Mouse (Mus musculus) gastrocnemius, postnatal 14 days (tissue): ENCODE measurements around the gene Polh. TPM values are rescaled to one million over a fixed set of nuclear protein-coding genes. Genes with fewer than 3 reads are reported as not detected.

Source experiments
- DNase-seq: peaks from one replicate; pipeline ENCODE4 v3.0.0; 2021; ENCODE audit warnings: mixed read lengths
- intact Hi-C: fragments of 180-260 bp; cut with DNase I; formaldehyde crosslinking; loops from one replicate; pipeline ENCODE4 v1.15.1; 2025; ENCODE audit warnings: low total_unique reads
- total RNA-seq, 2 experiments: library from RNA; stranded (reverse); gene quantifications; 2 replicates each; pipeline ENCODE4 v1.2.3; 2021

Polh gene
- total RNA-seq, 2 experiments from 2014 or later, result 11.2 to 13.5 TPM

- DNase-seq, result no peak
- intact Hi-C loops, result no loop called here
Measured at GRCm38 (mm10) chr17:46170538-46170937, 31.9 kb downstream of the Polh start.

GRCm38 (mm10) chr17:46168768-46169167 is 33.7 kb downstream of the Polh start:
- intact Hi-C loops, result no loop called here
- DNase-seq, result no peak

- intact Hi-C loops, result no loop called here
- DNase-seq, result peak; percentile 32
Measured at GRCm38 (mm10) chr17:46168318-46168717, 34.1 kb downstream of the Polh start.

- DNase-seq, result peak; percentile 33
Measured at GRCm38 (mm10) chr17:46167014-46167413, 35.4 kb downstream of the Polh start.

GRCm38 (mm10) chr17:46166270-46166669 is 36.2 kb downstream of the Polh start:
- no peak for DNase-seq
- intact Hi-C loops, result no loop called here

More at GRCm38 (mm10) chr17:46167014-46167413, 35.4 kb downstream of the Polh start:
- intact Hi-C loops, result no loop called here

- intact Hi-C loops, result no loop called here
- DNase-seq, result no peak
Measured at GRCm38 (mm10) chr17:46165460-46165859, 37.0 kb downstream of the Polh start.

GRCm38 (mm10) chr17:46164791-46165190 is 37.7 kb downstream of the Polh start:
- intact Hi-C loops, result no loop called here
- no peak for DNase-seq

GRCm38 (mm10) chr17:46164301-46164700 is 38.1 kb downstream of the Polh start:
- intact Hi-C loops, result no loop called here
- no peak for DNase-seq

GRCm38 (mm10) chr17:46162951-46163421 is 39.5 kb downstream of the Polh start:
- intact Hi-C loops, result no loop called here
- no peak for DNase-seq

- no peak for DNase-seq
- intact Hi-C loops, result no loop called here
Measured at GRCm38 (mm10) chr17:46162551-46162950, 39.9 kb downstream of the Polh start.

GRCm38 (mm10) chr17:46161710-46162109 is 40.7 kb downstream of the Polh start:
- intact Hi-C loops, result no loop called here

GRCm38 (mm10) chr17:46161179-46161578 is 41.3 kb downstream of the Polh start:
- no peak for DNase-seq
- intact Hi-C loops, result no loop called here

More at GRCm38 (mm10) chr17:46161710-46162109, 40.7 kb downstream of the Polh start:
- DNase-seq, result no peak

- intact Hi-C loops, result no loop called here
- DNase-seq, result peak; percentile 94
Measured at GRCm38 (mm10) chr17:46160686-46161085, 41.8 kb downstream of the Polh start, which contains the start of gene Gtpbp2. Gene Gtpbp2, plus strand, starts transcription at chr17:46161032.

- intact Hi-C loops, result no loop called here
- peak; percentile 90 for DNase-seq
Measured at GRCm38 (mm10) chr17:46160090-46160662, 42.3 kb downstream of the Polh start.

GRCm38 (mm10) chr17:46159236-46159635 is 43.2 kb downstream of the Polh start:
- intact Hi-C loops, result no loop called here
- DNase-seq, result no peak

GRCm38 (mm10) chr17:46157131-46157530 is 45.3 kb downstream of the Polh start:
- intact Hi-C loops, result no loop called here
- DNase-seq, result no peak

GRCm38 (mm10) chr17:46156680-46157079 is 45.8 kb downstream of the Polh start:
- intact Hi-C loops, result no loop called here

GRCm38 (mm10) chr17:46154336-46154735 is 48.1 kb downstream of the Polh start:
- intact Hi-C loops, result no loop called here
- no peak for DNase-seq

More at GRCm38 (mm10) chr17:46156680-46157079, 45.8 kb downstream of the Polh start:
- DNase-seq, result no peak

GRCm38 (mm10) chr17:46152847-46153782 is 49.3 kb downstream of the Polh start, which contains the start of gene Mad2l1bp:
Gene Mad2l1bp, minus strand, starts transcription at chr17:46153553.
- peak; percentile 89 for DNase-seq

More at GRCm38 (mm10) chr17:46152847-46153782, 49.3 kb downstream of the Polh start, which contains the start of gene Mad2l1bp:
- intact Hi-C loops, result no loop called here
